8 mouse cellular contexts compared by ENCODE assay signal in the genomic region with DNA sequence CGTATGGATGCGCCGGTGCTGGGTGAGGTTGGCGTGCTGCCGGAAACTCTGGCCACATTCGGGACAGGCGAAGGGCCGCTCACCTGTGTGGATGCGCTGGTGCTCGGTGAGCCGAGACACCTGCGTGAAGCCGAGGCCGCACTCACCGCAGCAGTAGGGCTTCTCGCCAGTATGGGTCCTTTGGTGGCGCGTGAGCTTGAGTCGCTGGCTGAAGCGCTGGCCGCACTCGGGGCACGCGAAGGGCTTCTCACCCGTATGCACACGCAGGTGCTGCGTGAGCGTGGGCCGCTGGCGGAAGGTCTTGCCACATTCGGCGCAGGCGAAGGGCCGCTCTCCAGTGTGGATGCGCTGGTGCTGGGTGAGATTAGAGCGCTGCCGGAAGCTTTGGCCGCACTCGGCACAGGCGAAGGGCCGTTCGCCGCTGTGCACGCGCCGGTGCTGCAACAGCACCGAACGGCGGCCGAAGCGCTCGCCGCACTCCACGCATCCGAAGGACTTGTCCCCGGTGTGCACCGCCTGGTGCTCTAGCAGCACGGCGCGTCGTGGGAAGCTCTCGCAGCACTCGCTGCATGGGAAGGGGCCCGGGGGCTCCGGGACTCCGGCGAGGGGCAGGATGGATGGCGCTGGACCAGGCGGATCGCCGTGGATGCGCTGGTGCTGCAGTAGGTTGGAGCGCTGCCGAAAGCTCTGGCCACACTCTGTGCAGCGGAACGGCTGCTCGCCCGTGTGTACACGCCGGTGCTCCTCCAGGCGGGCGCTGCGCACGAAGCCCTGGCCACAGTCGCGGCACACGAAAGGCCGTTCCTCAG. TPM values are rescaled to one million over a fixed set of nuclear protein-coding genes. Genes with fewer than 3 reads are reported as not detected.
A peak's percentile ranks its signal among the peaks of the same experiment; 100 is the strongest.
DNase-seq lines count a peak whose midpoint lies in the region; ATAC-seq and TF ChIP-seq lines count a peak whose summit lies in the region.

No protein-coding gene starts in this region.

- peak overlapping the region; percentile 73 for H3K4me2 ChIP-seq in heart, postnatal 0 days (ENCODE audit: low read depth, low read length)
- H3K4me2 ChIP-seq in neural tube, embryonic 11.5 days (ENCODE audit: low read depth) = peak overlapping the region; percentile 80

- ATAC-seq in heart, postnatal 0 days (ENCODE audit: insufficient read depth, low read depth) = peak; percentile 23; the same call in 1 of the 2 replicates
- ATAC-seq in neural tube, embryonic 11.5 days (ENCODE audit: insufficient read depth, low FRiP score, low TSS enrichment) = peak; percentile 28; the same call in 1 of the 2 replicates

- no peak for DNase-seq in heart, embryonic 10.5 days (ENCODE audit: low spot score)
- no peak for DNase-seq in heart, adult 8-10 months (ENCODE audit: low spot score)
- DNase-seq in cerebellum, postnatal 14 days = peak; percentile 86 to 90
- DNase-seq in heart, postnatal 0 days (ENCODE audit: low spot score) = no peak
- peak; percentile 73 for DNase-seq in limb, embryonic 10.5 days (ENCODE audit: low spot score)
- peak; percentile 58 for DNase-seq in neural tube, embryonic 11.5 days (ENCODE audit: low spot score)
- DNase-seq in MN1 (ENCODE audit: low spot score) = no peak

- no peak for TF ChIP-seq CTCF in ES-Bruce4 (IDR thresholded peaks at IDR 0.05; ENCODE audit: low read depth, low read length)
- no peak for TF ChIP-seq CTCF in heart, postnatal 0 days (IDR thresholded peaks at IDR 0.05; ENCODE audit: low read depth)

- TF ChIP-seq EP300 in ES-Bruce4 (IDR thresholded peaks at IDR 0.05; ENCODE audit: insufficient read depth, low read depth, low read length) = 0 out of 2 replicates have a peak, but pooled peaks have one; percentile 12
- no peak for TF ChIP-seq EP300 in heart, postnatal 0 days (IDR thresholded peaks at IDR 0.05; ENCODE audit: low read depth)

- H3K27me3 ChIP-seq in heart, embryonic 10.5 days (ENCODE audit: insufficient read depth, poor library complexity, severe bottlenecking) = peaks cover 45% of the 10 kb centered on the region
- H3K27me3 ChIP-seq in ES-Bruce4 (ENCODE audit: control insufficient read depth, insufficient read depth, low read length, poor library complexity, severe bottlenecking) = no peaks in the 10 kb centered on the region
- peaks cover 29% of the 10 kb centered on the region for H3K27me3 ChIP-seq in heart, postnatal 0 days (ENCODE audit: control insufficient read depth, insufficient read depth, low read length)
- H3K27me3 ChIP-seq in limb, embryonic 10.5 days (ENCODE audit: low read depth, poor library complexity, severe bottlenecking) = peaks cover 56% of the 10 kb centered on the region
- peaks cover 38% of the 10 kb centered on the region for H3K27me3 ChIP-seq in neural tube, embryonic 11.5 days (ENCODE audit: control insufficient read depth, insufficient read depth, low read length)

- H3K27ac ChIP-seq in heart, embryonic 10.5 days = peak overlapping the region; percentile 37; the same call in 1 of the 2 replicates
- no peak overlapping the region for H3K27ac ChIP-seq in ES-Bruce4 (ENCODE audit: insufficient read depth, low read length)
- H3K27ac ChIP-seq in heart, postnatal 0 days (ENCODE audit: low read depth) = no peak overlapping the region
- H3K27ac ChIP-seq in limb, embryonic 10.5 days = peak overlapping the region; percentile 75
- H3K27ac ChIP-seq in neural tube, embryonic 11.5 days (ENCODE audit: low read depth, low read length) = no peak overlapping the region

- H3K4me1 ChIP-seq in heart, embryonic 10.5 days = peaks cover 24% of the 10 kb centered on the region
- no peaks in the 10 kb centered on the region for H3K4me1 ChIP-seq in ES-Bruce4 (ENCODE audit: control insufficient read depth, insufficient read depth, low read length)
- H3K4me1 ChIP-seq in heart, postnatal 0 days (ENCODE audit: control insufficient read depth, insufficient read depth) = peaks cover 16% of the 10 kb centered on the region
- H3K4me1 ChIP-seq in limb, embryonic 10.5 days = peaks cover 21% of the 10 kb centered on the region
- H3K4me1 ChIP-seq in neural tube, embryonic 11.5 days (ENCODE audit: control insufficient read depth, insufficient read depth, low read length) = peaks cover 12% of the 10 kb centered on the region

- no peaks in the 10 kb centered on the region for H3K36me3 ChIP-seq in heart, embryonic 10.5 days
- no peaks in the 10 kb centered on the region for H3K36me3 ChIP-seq in ES-Bruce4 (ENCODE audit: control insufficient read depth, insufficient read depth, low read length, poor library complexity, severe bottlenecking)
- no peaks in the 10 kb centered on the region for H3K36me3 ChIP-seq in heart, postnatal 0 days (replicated peaks; ENCODE audit: control insufficient read depth, insufficient read depth, low read length)
- no peaks in the 10 kb centered on the region for H3K36me3 ChIP-seq in limb, embryonic 10.5 days
- no peaks in the 10 kb centered on the region for H3K36me3 ChIP-seq in neural tube, embryonic 11.5 days (ENCODE audit: control insufficient read depth, insufficient read depth, low read length)

- peak overlapping the region; percentile 59 for H3K9ac ChIP-seq in ES-Bruce4 (ENCODE audit: low read depth, poor library complexity, severe bottlenecking)
- H3K9ac ChIP-seq in heart, postnatal 0 days (replicated peaks; ENCODE audit: low read depth, low read length) = peak overlapping the region; percentile 24; the same call in 1 of the 2 replicates
- H3K9ac ChIP-seq in neural tube, embryonic 11.5 days (ENCODE audit: low read length) = peak overlapping the region; percentile 63

- peaks cover 7% of the 10 kb centered on the region; the same call in 1 of the 2 replicates for H3K9me3 ChIP-seq in heart, embryonic 10.5 days
- H3K9me3 ChIP-seq in ES-Bruce4 (replicated peaks; ENCODE audit: control insufficient read depth, insufficient read depth, low read length, poor library complexity, severe bottlenecking) = no peaks in the 10 kb centered on the region
- no peaks in the 10 kb centered on the region for H3K9me3 ChIP-seq in heart, postnatal 0 days (replicated peaks; ENCODE audit: control insufficient read depth, low read length)
- H3K9me3 ChIP-seq in limb, embryonic 10.5 days (replicated peaks) = peaks cover 6% of the 10 kb centered on the region
- no peaks in the 10 kb centered on the region; the same call in 1 of the 2 replicates for H3K9me3 ChIP-seq in neural tube, embryonic 11.5 days (ENCODE audit: control insufficient read depth, low read length)

- no peak for TF ChIP-seq POLR2A in ES-Bruce4 (IDR thresholded peaks at IDR 0.05; ENCODE audit: insufficient read depth, low read length)

- H3K4me3 ChIP-seq in heart, embryonic 10.5 days = peak overlapping the region; percentile 61
- H3K4me3 ChIP-seq in ES-Bruce4 (ENCODE audit: low read depth, low read length) = peak overlapping the region; percentile 76
- peak overlapping the region; percentile 49 for H3K4me3 ChIP-seq in heart, postnatal 0 days (ENCODE audit: low read depth, low read length)
- peak overlapping the region; percentile 62 for H3K4me3 ChIP-seq in limb, embryonic 10.5 days
- H3K4me3 ChIP-seq in neural tube, embryonic 11.5 days (ENCODE audit: low read depth, low read length) = peak overlapping the region; percentile 43

- 5% methylated on average over 88 of the region's 88 CpGs for WGBS in heart, embryonic 10.5 days
- WGBS in heart, postnatal 0 days = 6% methylated on average over 78 of the region's 88 CpGs
- WGBS in limb, embryonic 10.5 days = 5% methylated on average over 88 of the region's 88 CpGs
- 6% methylated on average over 88 of the region's 88 CpGs for WGBS in neural tube, embryonic 11.5 days

RNA-seq across cellular contexts. Expression of gene Ube2m, which starts 5.6 kb away (rescaled TPM):
- 159 and 189 TPM in 2 replicates for polyA plus RNA-seq in heart, embryonic 10.5 days (2016; fragmentation: Nextera tagmentation; extraction: Ambion mirVana)
- 100 to 1,000 TPM; 204 to 216 (median 210) TPM for total RNA-seq in heart, adult 8-10 months (2022)
- polyA plus RNA-seq in ES-Bruce4 (2011; ENCODE audit: insufficient read depth, insufficient read length, low read depth, missing spikeins) = 195 and 239 TPM in 2 replicates
- total RNA-seq in heart, postnatal 0 days (2014; rRNA removed; ENCODE audit: low replicate concordance) = 290 and 312 TPM in 2 replicates
- polyA plus RNA-seq in heart, postnatal 0 days (2015; fragmentation: Nextera tagmentation; extraction: Ambion mirVana) = 116 and 127 TPM in 2 replicates
- 182 and 208 TPM in 2 replicates for polyA plus RNA-seq in limb, embryonic 10.5 days (2016; fragmentation: Nextera tagmentation; extraction: Ambion mirVana)
- polyA plus RNA-seq in neural tube, embryonic 11.5 days (2014; fragmentation: Nextera tagmentation; extraction: Ambion mirVana) = 189 and 194 TPM in 2 replicates

RNA-seq across cellular contexts. Expression of gene Chmp2a, which starts 9.0 kb away (rescaled TPM):
- polyA plus RNA-seq in heart, embryonic 10.5 days (2016; fragmentation: Nextera tagmentation; extraction: Ambion mirVana) = 129 and 142 TPM in 2 replicates
- 100 to 1,000 TPM; 142 to 153 (median 147) TPM for total RNA-seq in heart, adult 8-10 months (2022)
- polyA plus RNA-seq in ES-Bruce4 (2011; ENCODE audit: insufficient read depth, insufficient read length, low read depth, missing spikeins) = 153 and 159 TPM in 2 replicates
- total RNA-seq in heart, postnatal 0 days (2014; rRNA removed; ENCODE audit: low replicate concordance) = 48.2 and 72.1 TPM in 2 replicates
- 181 and 183 TPM in 2 replicates for polyA plus RNA-seq in heart, postnatal 0 days (2015; fragmentation: Nextera tagmentation; extraction: Ambion mirVana)
- polyA plus RNA-seq in limb, embryonic 10.5 days (2016; fragmentation: Nextera tagmentation; extraction: Ambion mirVana) = 79.6 and 84.2 TPM in 2 replicates
- polyA plus RNA-seq in neural tube, embryonic 11.5 days (2014; fragmentation: Nextera tagmentation; extraction: Ambion mirVana) = 120 and 126 TPM in 2 replicates

RNA-seq across cellular contexts. Expression of gene Mzf1, which starts 10.9 kb away (rescaled TPM):
- 2.2 and 3.1 TPM in 2 replicates for polyA plus RNA-seq in heart, embryonic 10.5 days (2016; fragmentation: Nextera tagmentation; extraction: Ambion mirVana)
- total RNA-seq in heart, adult 8-10 months (2022) = under 1 TPM; 0.19 to 0.60 (median 0.29) TPM
- 0.90 and 0.93 TPM in 2 replicates for polyA plus RNA-seq in ES-Bruce4 (2011; ENCODE audit: insufficient read depth, insufficient read length, low read depth, missing spikeins)
- 2.7 and 8.4 TPM in 2 replicates for total RNA-seq in heart, postnatal 0 days (2014; rRNA removed; ENCODE audit: low replicate concordance)
- polyA plus RNA-seq in heart, postnatal 0 days (2015; fragmentation: Nextera tagmentation; extraction: Ambion mirVana) = 0.70 and 0.83 TPM in 2 replicates
- 3.3 and 4.4 TPM in 2 replicates for polyA plus RNA-seq in limb, embryonic 10.5 days (2016; fragmentation: Nextera tagmentation; extraction: Ambion mirVana)
- polyA plus RNA-seq in neural tube, embryonic 11.5 days (2014; fragmentation: Nextera tagmentation; extraction: Ambion mirVana) = 1.7 and 2.2 TPM in 2 replicates

RNA-seq across cellular contexts. Expression of gene Zbtb45, which starts 33.8 kb away (rescaled TPM):
- 18.2 and 20.8 TPM in 2 replicates for polyA plus RNA-seq in heart, embryonic 10.5 days (2016; fragmentation: Nextera tagmentation; extraction: Ambion mirVana)
- 10 to 100 TPM in 1 of 4 experiments, 1 to 10 TPM in 3; 6.9 to 11.3 (median 7.2) TPM for total RNA-seq in heart, adult 8-10 months (2022)
- 14.0 and 22.7 TPM in 2 replicates for polyA plus RNA-seq in ES-Bruce4 (2011; ENCODE audit: insufficient read depth, insufficient read length, low read depth, missing spikeins)
- total RNA-seq in heart, postnatal 0 days (2014; rRNA removed; ENCODE audit: low replicate concordance) = 16.9 and 29.2 TPM in 2 replicates
- polyA plus RNA-seq in heart, postnatal 0 days (2015; fragmentation: Nextera tagmentation; extraction: Ambion mirVana) = 9.5 and 10.5 TPM in 2 replicates
- polyA plus RNA-seq in limb, embryonic 10.5 days (2016; fragmentation: Nextera tagmentation; extraction: Ambion mirVana) = 29.1 and 31.8 TPM in 2 replicates
- 30.7 and 33.5 TPM in 2 replicates for polyA plus RNA-seq in neural tube, embryonic 11.5 days (2014; fragmentation: Nextera tagmentation; extraction: Ambion mirVana)

RNA-seq across cellular contexts. Expression of gene Trim28, which starts 44.7 kb away (rescaled TPM):
- polyA plus RNA-seq in heart, embryonic 10.5 days (2016; fragmentation: Nextera tagmentation; extraction: Ambion mirVana) = 219 and 367 TPM in 2 replicates
- 10 to 100 TPM; 77.8 to 92.6 (median 83.6) TPM for total RNA-seq in heart, adult 8-10 months (2022)
- polyA plus RNA-seq in ES-Bruce4 (2011; ENCODE audit: insufficient read depth, insufficient read length, low read depth, missing spikeins) = 1,087 and 1,151 TPM in 2 replicates
- 279 and 309 TPM in 2 replicates for total RNA-seq in heart, postnatal 0 days (2014; rRNA removed; ENCODE audit: low replicate concordance)
- 67.8 and 69.9 TPM in 2 replicates for polyA plus RNA-seq in heart, postnatal 0 days (2015; fragmentation: Nextera tagmentation; extraction: Ambion mirVana)
- polyA plus RNA-seq in limb, embryonic 10.5 days (2016; fragmentation: Nextera tagmentation; extraction: Ambion mirVana) = 561 and 585 TPM in 2 replicates
- polyA plus RNA-seq in neural tube, embryonic 11.5 days (2014; fragmentation: Nextera tagmentation; extraction: Ambion mirVana) = 512 and 523 TPM in 2 replicates

Comparison
In these comparisons a context has a peak if more than half of its experiments do, and no peak if none do; other contexts are left out.
1. H3K27ac ChIP-seq: peak in heart, embryonic 10.5 days (single experiment) and limb, embryonic 10.5 days (single experiment); none in ES-Bruce4 (single experiment), heart, postnatal 0 days (single experiment) and neural tube, embryonic 11.5 days (single experiment).
2. DNase-seq: peak in cerebellum, postnatal 14 days (2 of 2), limb, embryonic 10.5 days (single experiment) and neural tube, embryonic 11.5 days (single experiment); none in heart, embryonic 10.5 days (single experiment), heart, adult 8-10 months (single experiment), heart, postnatal 0 days (single experiment) and MN1 (single experiment).
3. Peak in every context shown above with its lines, with median percentiles within 50 percentile points of each other: H3K4me3 ChIP-seq and H3K9ac ChIP-seq.